Mouse (Mus musculus) CD4-positive helper T cell, adult 2 months (primary cell): ENCODE measurements around the gene Spata32.
A peak's percentile ranks its signal among the peaks of the same experiment; 100 is the strongest.

Experiments used
- DNase-seq: peaks from one replicate; pipeline ENCODE4 v3.0.0-alpha.2; 2012; ENCODE audit warnings: low read depth, missing footprints, low spot score

Spata32 gene

DNA sequence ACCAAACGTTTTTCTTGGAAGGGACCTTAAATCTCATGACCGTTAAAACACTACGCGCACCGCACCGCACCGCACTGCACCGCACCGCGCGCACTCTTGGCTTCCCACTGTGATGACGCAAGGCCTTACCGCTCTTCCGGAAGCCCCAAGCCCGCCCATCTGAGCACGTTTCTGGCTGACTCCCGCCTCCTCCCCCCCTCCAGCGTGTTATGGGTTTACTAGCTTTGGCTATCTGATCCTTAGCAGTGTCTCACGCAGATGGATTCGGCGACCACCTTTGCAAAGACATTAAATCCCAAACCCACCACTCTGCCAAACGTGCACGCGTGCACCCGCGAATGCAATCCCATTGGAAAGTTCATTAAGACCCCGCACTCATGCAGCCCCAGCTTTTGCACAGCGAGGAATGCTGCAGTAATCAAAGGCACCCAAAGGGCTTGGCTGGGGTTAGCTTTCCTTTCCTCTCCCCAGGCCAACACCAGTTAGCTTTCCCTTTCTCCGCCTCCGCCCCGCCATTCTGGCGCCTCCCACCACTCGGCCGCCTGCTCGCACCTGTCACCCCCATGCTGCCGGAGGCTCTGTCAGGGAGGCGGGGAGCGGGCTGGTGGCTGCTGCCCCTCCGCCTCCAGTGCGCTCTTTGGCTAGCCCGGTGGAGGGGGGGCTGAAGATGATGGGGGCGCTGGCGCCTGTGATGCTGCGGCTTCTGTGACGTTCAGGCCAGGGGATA is at the start of gene Spata32:
TSS of gene Spata32 (minus strand) at position 643 of the 727 bp plus-strand sequence.
- peak; percentile 88 for DNase-seq

DNA sequence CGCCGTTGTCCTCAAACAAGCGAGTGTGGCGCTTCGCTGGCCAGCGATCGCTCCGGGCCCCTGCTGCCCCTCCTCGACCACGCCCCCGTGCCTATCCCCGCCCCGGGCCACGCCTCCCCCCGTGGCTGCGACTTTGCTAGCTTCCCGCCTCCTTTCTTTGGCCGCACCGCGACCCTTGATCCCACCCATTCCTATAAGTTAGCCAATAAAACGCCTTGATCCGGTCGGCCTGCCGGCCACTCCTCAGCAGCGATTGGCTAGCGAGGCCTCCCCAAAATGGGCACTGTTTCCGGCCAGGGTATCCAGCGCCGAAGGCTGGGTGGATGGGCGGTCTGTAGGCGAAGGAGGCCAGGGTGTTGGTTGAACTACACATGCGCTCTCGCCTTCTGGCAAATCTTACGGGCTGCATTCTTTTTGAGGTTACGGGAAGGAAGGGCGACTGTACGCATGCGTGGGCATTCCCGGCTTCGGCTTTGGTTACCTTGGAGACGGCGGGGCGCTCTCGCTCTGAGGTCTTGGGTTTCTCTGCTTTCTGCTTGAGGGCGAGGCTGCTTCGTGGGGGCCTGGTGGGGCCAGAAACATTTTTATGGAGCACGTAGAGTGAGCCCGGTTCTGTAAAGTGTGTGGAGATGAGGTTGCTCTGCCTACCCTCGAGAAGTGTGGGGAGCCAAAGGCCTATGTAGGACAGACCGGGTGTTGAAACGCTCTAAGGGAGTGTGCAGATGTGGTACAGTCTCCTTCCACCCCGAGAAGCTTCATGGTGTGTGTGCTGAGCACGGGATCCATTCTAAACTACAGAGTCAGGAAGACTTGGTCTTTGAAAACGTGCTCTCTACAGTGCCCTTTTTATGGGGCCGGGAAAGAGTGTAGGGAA is 49.4 kb upstream of the Spata32 start, which contains the start of gene Map3k14:
TSS of gene Map3k14 (minus strand) at position 127 of the 874 bp plus-strand sequence.
- peak; percentile 99 for DNase-seq

GRCm38 (mm10) chr11:103266729-103267345 is 48.6 kb upstream of the Spata32 start:
- no peak for DNase-seq

GRCm38 (mm10) chr11:103265856-103266255 is 47.6 kb upstream of the Spata32 start:
- DNase-seq: peak; percentile 90

- peak; percentile 52 for DNase-seq
Measured at GRCm38 (mm10) chr11:103265211-103265610, 47.0 kb upstream of the Spata32 start.

DNA sequence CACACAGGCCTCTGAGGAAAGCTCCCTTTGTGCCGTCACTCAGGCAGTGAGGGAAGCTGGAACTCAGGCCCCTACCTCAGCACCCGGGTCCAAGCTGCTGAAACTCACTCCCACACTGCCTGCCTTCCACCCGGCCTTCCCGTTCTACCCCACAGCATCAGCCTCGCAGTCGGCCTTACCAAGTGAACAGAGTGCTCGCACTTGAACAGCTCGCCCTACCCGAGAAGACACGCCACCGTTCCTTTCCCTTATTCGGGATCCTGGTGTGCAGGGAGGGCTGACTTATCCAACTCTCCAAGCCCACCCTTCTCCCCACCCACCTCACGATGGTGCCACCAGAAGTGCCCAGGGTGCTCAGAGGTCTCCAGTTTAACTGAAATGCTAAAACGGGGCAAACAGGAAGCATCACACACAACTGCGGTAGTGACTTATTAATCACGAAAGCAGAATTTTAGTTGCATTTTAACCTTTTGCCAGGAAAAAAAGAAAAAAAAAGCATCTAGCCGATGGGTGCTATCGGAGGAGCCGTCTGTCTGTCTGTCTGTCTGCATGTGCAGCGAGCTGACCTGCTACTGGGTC is 46.3 kb upstream of the Spata32 start:
- DNase-seq: peak; percentile 59

DNA sequence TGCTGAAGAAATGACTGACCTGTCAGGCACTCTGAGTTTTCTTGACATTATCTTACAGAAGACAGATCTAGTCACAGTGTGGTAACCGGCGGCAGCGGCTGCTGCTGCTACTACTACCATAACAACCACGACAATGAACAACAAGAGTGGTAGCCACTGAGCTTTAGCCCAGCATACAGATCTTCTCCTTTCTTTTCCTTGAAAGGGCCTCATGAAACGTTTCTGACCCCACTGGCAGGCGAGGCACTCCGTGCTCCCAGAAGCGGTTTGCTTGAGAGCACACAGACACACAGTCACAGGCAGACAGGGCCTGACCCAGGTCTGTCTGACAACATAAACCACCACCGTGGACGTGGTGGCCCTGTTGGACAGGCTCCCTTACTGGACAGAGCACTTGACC is 45.3 kb upstream of the Spata32 start:
- DNase-seq: peak; percentile 31

DNA sequence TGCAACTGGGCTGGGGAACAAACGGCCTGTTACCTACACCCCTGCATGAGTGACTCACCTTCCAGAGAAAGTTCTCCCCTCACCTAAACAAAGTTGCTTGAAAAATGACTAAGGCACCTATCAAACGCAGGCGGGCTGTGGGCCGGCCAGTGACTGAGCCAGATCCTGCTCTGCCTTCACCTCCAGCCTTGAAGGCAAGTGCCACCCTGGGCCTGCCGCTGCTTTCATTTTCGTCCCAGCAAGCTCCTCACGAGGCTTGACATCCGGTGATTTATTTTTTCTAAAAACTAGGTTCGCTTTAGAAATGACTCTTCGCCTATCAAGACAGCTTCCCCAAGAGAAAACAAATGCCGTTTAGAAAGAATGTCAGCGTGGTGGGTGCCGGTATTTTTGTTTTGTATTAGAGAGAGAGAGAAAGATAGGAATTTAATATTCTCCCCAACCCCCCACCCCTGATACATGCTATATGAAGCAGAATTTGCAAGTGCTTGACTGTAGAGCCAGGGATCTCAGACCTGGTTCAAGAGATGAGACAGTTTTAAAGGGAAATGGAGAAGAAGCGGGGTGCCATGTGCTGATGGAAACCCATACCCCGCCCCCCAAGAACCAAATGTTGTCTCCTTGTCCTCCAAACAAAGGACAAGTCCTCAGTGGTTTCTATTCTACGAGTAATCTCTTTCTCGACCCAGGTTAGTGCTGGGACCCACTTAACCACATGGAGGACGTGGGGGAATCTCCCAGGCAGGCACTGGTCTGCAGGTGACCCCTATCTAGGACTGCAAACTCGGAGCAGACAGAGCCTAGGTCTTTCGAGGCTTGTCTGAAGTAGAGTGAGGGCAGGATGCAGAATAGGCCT is 44.4 kb upstream of the Spata32 start:
- peak; percentile 88 for DNase-seq

GRCm38 (mm10) chr11:103261671-103262411 is 43.6 kb upstream of the Spata32 start:
- DNase-seq: no peak

DNA sequence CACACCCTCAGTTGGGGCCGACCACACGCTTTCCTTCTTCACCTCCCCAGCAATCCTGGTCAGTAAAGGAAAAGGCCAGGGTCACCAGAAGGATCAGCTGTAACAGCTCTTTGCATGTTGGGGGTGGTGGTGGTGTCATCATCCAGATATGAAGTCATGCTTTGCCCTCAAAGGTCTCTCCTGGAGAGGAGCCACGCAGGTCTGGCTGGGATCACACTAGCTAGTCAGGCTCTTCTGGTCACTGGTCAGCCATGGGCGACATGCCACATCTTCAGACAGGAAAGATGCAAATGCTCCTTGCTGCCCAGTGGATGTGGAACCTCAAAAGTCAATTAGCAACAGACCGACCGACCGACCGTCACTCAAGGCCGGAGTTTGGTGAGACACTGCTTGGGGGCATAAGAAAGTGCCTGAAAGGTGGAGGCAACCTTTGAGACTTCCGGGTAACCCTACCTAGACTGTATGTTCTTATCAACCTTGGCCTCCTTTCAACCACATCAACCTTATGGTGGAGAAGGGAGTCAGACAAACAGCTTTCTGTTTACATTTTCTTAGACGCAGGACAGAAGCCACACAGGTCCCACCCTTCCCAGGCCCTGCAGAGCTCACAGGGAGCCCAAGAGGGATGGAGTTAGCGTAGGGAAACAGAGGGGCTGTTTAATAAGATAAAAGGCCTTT is 42.4 kb upstream of the Spata32 start:
- DNase-seq: peak; percentile 52

GRCm38 (mm10) chr11:103260034-103260433 is 41.8 kb upstream of the Spata32 start:
- no peak for DNase-seq

GRCm38 (mm10) chr11:103257938-103258481 is 39.8 kb upstream of the Spata32 start:
- DNase-seq: no peak

- peak; percentile 23 for DNase-seq
Measured at GRCm38 (mm10) chr11:103253605-103254004, 35.4 kb upstream of the Spata32 start.

- no peak for DNase-seq
Measured at GRCm38 (mm10) chr11:103252380-103252779, 34.1 kb upstream of the Spata32 start.

DNA sequence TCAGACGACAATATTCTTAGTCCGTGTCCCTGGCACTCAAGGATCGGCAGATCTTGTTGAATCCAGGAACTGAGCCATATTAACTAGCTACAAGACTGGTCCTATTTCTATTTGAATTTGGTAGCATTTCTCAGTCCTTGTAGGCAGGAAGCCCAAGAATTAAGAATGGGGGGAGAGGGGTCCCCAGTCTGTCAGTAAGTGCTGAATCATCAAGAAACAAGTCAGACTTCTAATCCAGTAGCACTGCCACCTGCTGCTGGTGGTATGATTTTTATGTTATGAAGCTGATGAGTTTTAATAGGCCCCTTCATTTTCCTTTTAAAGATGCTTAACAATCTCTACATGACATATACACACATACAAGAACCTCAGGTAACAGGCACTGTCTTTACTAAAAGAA is 32.1 kb upstream of the Spata32 start:
- no peak for DNase-seq

- DNase-seq: no peak
Measured at GRCm38 (mm10) chr11:103249509-103249908, 31.3 kb upstream of the Spata32 start.

GRCm38 (mm10) chr11:103248837-103249236 is 30.6 kb upstream of the Spata32 start:
- DNase-seq: no peak

DNA sequence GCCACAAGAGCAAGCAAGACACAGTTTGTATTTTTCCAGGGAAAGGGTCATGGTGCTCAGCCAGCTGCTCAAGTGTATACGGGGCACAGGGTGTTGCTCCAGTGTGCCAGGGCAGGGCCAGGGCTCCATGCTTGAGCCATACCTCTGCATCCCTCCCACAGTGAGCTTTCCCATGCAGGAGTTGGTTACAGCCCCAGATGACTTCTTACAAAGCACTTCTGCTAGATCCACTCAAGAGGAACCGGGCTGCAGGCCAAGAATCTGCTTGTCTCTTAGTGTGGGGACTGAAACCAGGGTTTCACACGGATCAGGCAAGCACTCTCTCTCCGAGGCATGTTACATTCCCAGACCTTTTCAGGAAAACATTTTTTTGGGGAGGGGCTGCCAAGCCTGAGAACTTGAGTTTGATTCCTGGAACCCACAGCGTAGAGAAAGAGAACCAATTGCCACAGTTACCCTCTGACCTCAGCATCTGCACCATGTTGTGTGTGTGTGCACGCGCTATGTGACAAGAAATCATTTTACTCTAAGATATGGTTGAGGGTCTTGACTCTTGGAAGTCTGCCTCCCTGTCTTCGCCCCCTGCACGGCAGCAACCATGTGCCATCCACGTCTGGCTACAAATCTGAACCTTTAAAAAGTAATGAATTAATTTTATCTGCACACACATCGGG is 29.4 kb upstream of the Spata32 start:
- DNase-seq: no peak
